Mouse (Mus musculus): ENCODE data around the gene Ip6k3.

GRCm38 (mm10) chr17:27176287-27176686, 8.7 kb upstream of the Ip6k3 start:
- TF ChIP-seq CTCF (IDR thresholded peaks at IDR 0.05; ENCODE audit: low read depth, low read length) (no peak), POLR2A (IDR thresholded peaks at IDR 0.05; ENCODE audit: extremely low read depth, insufficient read depth, low read length) (no peak)
